Mouse (Mus musculus) hindbrain, embryonic 15.5 days (tissue): ENCODE results near the gene Cideb. TPM values are rescaled to one million over a fixed set of nuclear protein-coding genes. Genes with fewer than 3 reads are reported as not detected.

Experiments used
- ATAC-seq: fragments of 200-750 bp; cut with Nextera tagmentation; 2 replicates; pipeline ENCODE4 v1.8.0; 2017; ENCODE audit warnings: low read depth, moderate number of reproducible peaks, moderate TSS enrichment; ENCODE audit not compliant: low FRiP score
- H3K27ac ChIP-seq: fragments of 300-500 bp; sonication (generic); replicated peaks from 2 replicates; pipeline ENCODE4 v1.5.1; 2015; ENCODE audit warnings: mild to moderate bottlenecking, inconsistent platforms
- H3K27me3 ChIP-seq: fragments of 300-500 bp; sonication (generic); 2 replicates; pipeline ENCODE4 v1.6.1; 2015; ENCODE audit warnings: control low read depth, inconsistent platforms
- H3K36me3 ChIP-seq: fragments of 300-500 bp; sonication (generic); 2 replicates; pipeline ENCODE4 v1.6.1; 2015; ENCODE audit warnings: control low read depth, inconsistent platforms
- H3K4me1 ChIP-seq: fragments of 300-500 bp; sonication (generic); replicated peaks from 2 replicates; pipeline ENCODE4 v1.6.1; 2015; ENCODE audit warnings: control low read depth, inconsistent platforms
- H3K4me2 ChIP-seq: fragments of 300-500 bp; sonication (generic); 2 replicates; pipeline ENCODE4 v1.6.1; 2015; ENCODE audit warnings: moderate library complexity, mild to moderate bottlenecking, inconsistent platforms
- H3K4me3 ChIP-seq: fragments of 300-500 bp; sonication (generic); 2 replicates; pipeline ENCODE4 v1.5.1; 2015; ENCODE audit warnings: mild to moderate bottlenecking, inconsistent platforms
- H3K9ac ChIP-seq: fragments of 300-500 bp; sonication (generic); 2 replicates; pipeline ENCODE4 v1.6.1; 2015; ENCODE audit warnings: inconsistent platforms
- H3K9me3 ChIP-seq: fragments of 300-500 bp; sonication (generic); 2 replicates; pipeline ENCODE4 v1.6.1; 2016; ENCODE audit warnings: control low read depth, inconsistent platforms
- WGBS: fragments of 180-500 bp; shearing (Covaris S2); methylation state at CpG from one replicate; pipeline ENCODE4 v1.1.7; 2015; 5-methylcytosine and 5-hydroxymethylcytosine counted together
- polyA plus RNA-seq: library from polyadenylated mRNA; unstranded; fragments of >200 nt; fragmentation: Nextera tagmentation; extraction: Ambion mirVana; gene quantifications from 2 replicates; pipeline ENCODE4 v1.2.1, GENCODE M21; 2015

The Cideb gene
- polyA plus RNA-seq, 1 experiment from 2014 or later, result 0.26 TPM

DNA sequence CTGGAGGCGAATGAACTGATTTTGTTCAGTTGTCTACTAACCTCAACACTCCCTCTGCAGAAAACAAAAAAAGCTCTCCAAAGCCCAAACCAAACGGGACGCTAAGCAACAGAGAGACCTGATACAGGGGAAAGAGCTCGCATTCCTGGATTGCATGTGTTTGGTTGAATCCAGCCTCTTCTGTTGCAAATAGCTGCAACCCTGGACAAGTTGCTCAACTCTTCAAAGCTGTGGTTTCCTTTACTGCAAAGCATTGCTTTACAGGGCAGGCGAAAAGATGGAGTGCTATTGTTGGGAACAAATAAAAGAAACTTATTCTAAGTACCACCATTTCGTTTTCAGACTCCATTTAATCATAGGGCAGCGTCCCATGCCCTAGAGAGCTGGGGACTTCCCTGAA, 23.4 kb downstream of the Cideb start:
- no peak overlapping the region for H3K9ac ChIP-seq
- ATAC-seq, result no peak
- H3K4me1 ChIP-seq, result no peaks in the 10 kb centered on the region
- no peaks in the 10 kb centered on the region for H3K27me3 ChIP-seq
- H3K9me3 ChIP-seq, result no peaks in the 10 kb centered on the region
- H3K27ac ChIP-seq, result no peak overlapping the region
- H3K36me3 ChIP-seq, result peaks cover 16% of the 10 kb centered on the region
- no peak overlapping the region for H3K4me2 ChIP-seq
- 78% methylated on average over 7 of the region's 7 CpGs for WGBS
- H3K4me3 ChIP-seq, result no peak overlapping the region

GRCm38 (mm10) chr14:55733889-55734288, 24.4 kb downstream of the Cideb start:
- no peaks in the 10 kb centered on the region for H3K4me1 ChIP-seq
- H3K9me3 ChIP-seq, result no peaks in the 10 kb centered on the region
- H3K4me2 ChIP-seq, result no peak overlapping the region
- whole genome bisulfite sequencing, result 81% methylated on average over 10 of the region's 10 CpGs
- no peak overlapping the region for H3K27ac ChIP-seq
- H3K9ac ChIP-seq, result no peak overlapping the region
- H3K36me3 ChIP-seq, result peaks cover 8% of the 10 kb centered on the region
- ATAC-seq, result no peak
- H3K4me3 ChIP-seq, result no peak overlapping the region
- H3K27me3 ChIP-seq, result no peaks in the 10 kb centered on the region

GRCm38 (mm10) chr14:55730531-55731032, 27.7 kb downstream of the Cideb start:
- ATAC-seq, result peak; percentile 76; the same call in 1 of the 2 replicates
- Histone ChIP-seq H3K4me2 (no peak overlapping the region), H3K9me3 (no peaks in the 10 kb centered on the region), H3K27me3 (no peaks in the 10 kb centered on the region), H3K4me1 (no peaks in the 10 kb centered on the region), H3K27ac (peak overlapping the region; percentile 62), H3K9ac (no peak overlapping the region), H3K36me3 (no peaks in the 10 kb centered on the region), H3K4me3 (no peak overlapping the region)
- 74% methylated on average over 7 of the region's 7 CpGs for WGBS

GRCm38 (mm10) chr14:55730116-55730515, 28.1 kb downstream of the Cideb start:
- H3K4me2 ChIP-seq, result no peak overlapping the region
- H3K9me3 ChIP-seq, result no peaks in the 10 kb centered on the region
- H3K27ac ChIP-seq, result peak overlapping the region; percentile 62
- no peak overlapping the region for H3K4me3 ChIP-seq
- ATAC-seq, result no peak
- no peaks in the 10 kb centered on the region for H3K4me1 ChIP-seq
- no peaks in the 10 kb centered on the region for H3K27me3 ChIP-seq
- no peaks in the 10 kb centered on the region for H3K36me3 ChIP-seq
- 68% methylated on average over 7 of the region's 7 CpGs for WGBS
- H3K9ac ChIP-seq, result no peak overlapping the region

DNA sequence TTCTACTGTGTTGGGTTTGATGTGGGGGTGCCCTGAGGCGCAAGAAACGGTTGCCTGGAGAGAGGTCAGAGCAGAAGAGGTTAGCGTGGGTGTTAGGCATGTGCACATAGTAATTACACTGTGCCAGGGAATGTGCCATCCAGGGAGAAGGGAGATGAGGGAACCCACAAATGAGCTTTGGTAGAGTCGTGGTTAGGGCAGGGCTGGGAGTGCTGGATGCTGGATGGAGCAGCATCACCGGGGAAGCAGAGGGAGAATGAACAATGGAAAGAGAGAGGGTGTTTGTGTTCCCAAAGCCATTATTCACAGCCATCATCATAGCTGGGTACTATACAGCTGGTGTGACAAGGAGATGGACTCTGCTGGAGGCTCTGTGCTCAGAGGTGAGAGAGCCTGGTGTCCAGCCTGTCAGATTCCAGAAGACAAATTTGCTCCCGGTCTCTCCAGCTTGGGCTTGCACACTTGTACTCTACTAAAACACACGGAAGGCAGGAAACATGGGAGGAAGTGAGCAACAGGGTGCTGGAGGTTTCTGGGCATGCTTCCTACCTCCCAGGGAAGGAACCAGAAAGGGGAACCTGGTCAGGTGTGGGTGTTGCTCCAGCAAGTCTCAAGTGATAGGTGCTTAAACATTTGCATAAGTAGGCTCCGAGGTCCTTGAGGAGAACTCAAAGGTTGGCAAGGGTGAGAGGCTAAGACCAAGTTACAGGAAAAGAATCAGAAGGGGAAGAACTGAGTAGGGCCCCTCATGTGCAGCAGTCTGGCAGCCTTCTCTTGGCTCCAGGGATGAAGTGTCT, 30.2 kb downstream of the Cideb start:
- WGBS, result 73% methylated on average over 8 of the region's 8 CpGs
- Histone ChIP-seq H3K27ac (no peak overlapping the region), H3K4me3 (no peak overlapping the region), H3K27me3 (no peaks in the 10 kb centered on the region), H3K4me2 (no peak overlapping the region), H3K9me3 (no peaks in the 10 kb centered on the region), H3K9ac (no peak overlapping the region), H3K4me1 (no peaks in the 10 kb centered on the region), H3K36me3 (no peaks in the 10 kb centered on the region)
- no peak for ATAC-seq

- H3K4me3 ChIP-seq, result no peak overlapping the region
- H3K27me3 ChIP-seq, result no peaks in the 10 kb centered on the region
- H3K9me3 ChIP-seq, result no peaks in the 10 kb centered on the region
- no peak overlapping the region for H3K27ac ChIP-seq
- peaks cover 7% of the 10 kb centered on the region for H3K4me1 ChIP-seq
- no peaks in the 10 kb centered on the region for H3K36me3 ChIP-seq
- no peak overlapping the region for H3K9ac ChIP-seq
- no peak overlapping the region for H3K4me2 ChIP-seq
- no peak for ATAC-seq
These were observed 32.0 kb downstream of the Cideb start for GRCm38 (mm10) chr14:55726261-55726660.

GRCm38 (mm10) chr14:55724411-55724871, 33.8 kb downstream of the Cideb start:
- no peak overlapping the region for H3K4me3 ChIP-seq
- no peak overlapping the region for H3K9ac ChIP-seq
- H3K27me3 ChIP-seq, result no peaks in the 10 kb centered on the region
- WGBS, result 60% methylated on average over 8 of the region's 8 CpGs
- no peak overlapping the region for H3K27ac ChIP-seq
- H3K36me3 ChIP-seq, result no peaks in the 10 kb centered on the region
- peaks cover 15% of the 10 kb centered on the region for H3K4me1 ChIP-seq
- no peak for ATAC-seq
- H3K9me3 ChIP-seq, result no peaks in the 10 kb centered on the region
- no peak overlapping the region for H3K4me2 ChIP-seq

DNA sequence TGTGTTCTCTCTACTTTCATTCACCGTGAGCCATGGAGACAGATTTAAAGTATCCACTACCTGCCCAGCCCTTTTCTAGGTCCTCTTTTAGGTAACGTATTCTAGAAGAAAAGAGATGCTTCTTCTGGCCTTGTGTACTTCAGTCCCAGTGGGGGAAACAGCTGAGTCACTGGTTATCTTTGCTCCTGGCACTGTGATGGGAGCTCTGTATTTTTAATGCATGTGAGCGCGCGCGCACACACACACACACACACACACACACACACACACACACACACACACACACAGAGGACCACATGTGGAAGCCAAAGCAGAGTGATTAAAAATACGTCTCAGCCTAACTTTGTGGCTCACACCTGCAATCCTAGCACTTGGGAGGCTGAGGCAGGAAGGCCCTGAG, 34.8 kb downstream of the Cideb start:
- no peaks in the 10 kb centered on the region for H3K9me3 ChIP-seq
- WGBS, result 97% methylated on average over 7 of the region's 7 CpGs
- no peak for ATAC-seq
- H3K9ac ChIP-seq, result no peak overlapping the region
- H3K4me3 ChIP-seq, result no peak overlapping the region
- H3K27me3 ChIP-seq, result no peaks in the 10 kb centered on the region
- no peak overlapping the region for H3K27ac ChIP-seq
- H3K4me2 ChIP-seq, result no peak overlapping the region
- peaks cover 15% of the 10 kb centered on the region for H3K4me1 ChIP-seq
- H3K36me3 ChIP-seq, result peaks cover 4% of the 10 kb centered on the region; the same call in 1 of the 2 replicates

DNA sequence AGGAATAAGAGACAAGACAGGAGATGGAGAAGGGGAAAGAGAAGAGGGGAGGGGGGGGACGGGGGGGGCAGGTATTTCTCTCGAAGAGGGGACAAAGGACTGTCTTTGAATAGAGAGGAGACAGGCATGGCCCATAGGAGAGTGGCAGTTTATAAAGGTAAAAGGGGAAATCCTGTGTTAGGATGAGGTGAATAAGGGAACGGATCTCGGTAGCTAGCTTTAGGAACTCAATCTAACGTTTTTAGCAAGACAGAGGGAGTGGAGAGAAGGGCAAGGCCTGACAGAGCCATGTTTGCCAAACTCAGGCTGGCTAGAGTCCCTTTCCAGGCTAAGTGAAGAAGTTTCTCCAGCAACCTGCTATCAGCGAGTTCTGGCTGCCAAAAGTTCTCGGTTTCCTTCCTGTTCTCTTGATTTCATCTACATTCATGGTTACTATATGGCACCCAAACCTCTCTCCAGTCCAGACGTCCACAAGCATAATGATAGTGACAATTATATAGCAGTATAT, 35.8 kb downstream of the Cideb start:
- 0 out of 2 replicates have a peak overlapping the region, but pooled peaks have one; percentile 25 for H3K27ac ChIP-seq
- peaks cover 10% of the 10 kb centered on the region for H3K36me3 ChIP-seq
- 47% methylated on average over 8 of the region's 8 CpGs for WGBS
- ATAC-seq, result no peak; the same call in 1 of the 2 replicates
- H3K4me2 ChIP-seq, result peak overlapping the region; percentile 65
- no peaks in the 10 kb centered on the region for H3K9me3 ChIP-seq
- no peaks in the 10 kb centered on the region for H3K27me3 ChIP-seq
- peak overlapping the region; percentile 62 for H3K4me3 ChIP-seq
- no peak overlapping the region; the same call in 1 of the 2 replicates for H3K9ac ChIP-seq
- H3K4me1 ChIP-seq, result peaks cover 15% of the 10 kb centered on the region

DNA sequence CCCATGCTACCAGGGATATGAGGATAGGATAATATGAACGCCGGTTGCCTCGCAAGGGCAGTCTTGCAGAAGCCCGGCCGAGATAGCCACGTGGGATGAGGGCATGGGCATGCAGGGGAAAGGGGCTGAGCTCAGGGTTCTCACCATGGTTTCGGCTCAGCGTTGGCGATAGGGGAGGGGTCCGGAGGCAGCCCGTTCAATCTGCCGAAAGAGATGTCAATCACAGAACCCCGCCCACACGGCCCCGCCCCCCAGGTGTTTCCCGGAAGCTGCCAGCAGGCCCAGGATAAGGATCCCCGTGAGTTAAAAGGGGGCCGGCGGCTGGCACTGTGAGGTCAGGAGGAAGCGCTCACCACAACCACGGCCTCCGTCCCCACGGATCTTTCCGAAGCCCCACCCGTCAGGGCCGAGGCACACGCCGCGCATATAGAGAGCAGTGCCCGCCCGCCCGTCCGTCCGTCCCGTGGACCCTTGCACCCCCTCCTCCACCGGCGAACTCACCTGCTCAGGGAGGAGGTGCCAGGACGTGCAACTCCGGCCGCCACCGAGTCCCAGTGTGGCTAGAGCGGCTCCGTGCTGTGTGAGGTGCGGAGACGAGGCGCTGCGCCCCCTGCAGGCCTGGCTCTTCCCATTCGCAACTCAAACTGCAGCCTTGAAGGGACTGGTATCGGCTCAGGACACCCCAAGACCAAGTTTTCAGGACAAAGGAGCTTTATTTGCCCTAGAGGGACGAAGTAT, 36.4 kb downstream of the Cideb start, which contains the start of gene Rabggta:
Gene Rabggta, minus strand, starts transcription at position 564 of the 738 bp plus-strand sequence.
- Histone ChIP-seq H3K36me3 (peaks cover 12% of the 10 kb centered on the region), H3K27ac (peak within 1 kb of the TSS; percentile 82), H3K27me3 (no peaks in the 10 kb centered on the region), H3K4me2 (peak within 1 kb of the TSS; percentile 65), H3K4me1 (peaks cover 15% of the 10 kb centered on the region), H3K9ac (peak within 1 kb of the TSS; percentile 62), H3K4me3 (peak within 1 kb of the TSS; percentile 62), H3K9me3 (no peaks in the 10 kb centered on the region)
- peak; percentile 97 for ATAC-seq
- under 1% methylated on average over 49 of the region's 50 CpGs for WGBS

DNA sequence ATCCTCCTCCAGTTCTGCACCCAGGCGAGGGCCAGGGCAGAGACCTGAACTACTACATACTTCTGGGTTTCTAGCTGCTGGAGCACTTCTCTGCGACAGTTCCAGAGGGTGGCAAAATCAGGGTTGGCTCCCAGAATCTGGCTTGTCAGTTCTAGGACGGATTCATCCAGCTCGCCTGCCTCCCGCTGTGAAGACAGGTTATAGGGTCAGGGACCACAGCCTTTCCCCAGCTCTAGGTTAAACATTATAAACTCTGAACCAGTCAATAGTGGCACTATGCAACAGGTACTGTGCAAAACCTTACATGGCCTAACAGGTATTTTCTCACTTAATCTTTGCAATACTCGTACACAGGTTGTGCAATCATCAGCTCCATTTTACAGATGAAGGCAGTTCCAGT, 37.2 kb downstream of the Cideb start:
- peak overlapping the region; percentile 62 for H3K4me3 ChIP-seq
- no peaks in the 10 kb centered on the region for H3K9me3 ChIP-seq
- H3K27me3 ChIP-seq, result no peaks in the 10 kb centered on the region
- no peak for ATAC-seq
- H3K9ac ChIP-seq, result peak overlapping the region; percentile 62
- WGBS, result 78% methylated on average over 6 of the region's 6 CpGs
- H3K36me3 ChIP-seq, result peaks cover 12% of the 10 kb centered on the region
- peak overlapping the region; percentile 82; the same call in 1 of the 2 replicates for H3K27ac ChIP-seq
- H3K4me1 ChIP-seq, result peaks cover 15% of the 10 kb centered on the region
- peak overlapping the region; percentile 65 for H3K4me2 ChIP-seq

DNA sequence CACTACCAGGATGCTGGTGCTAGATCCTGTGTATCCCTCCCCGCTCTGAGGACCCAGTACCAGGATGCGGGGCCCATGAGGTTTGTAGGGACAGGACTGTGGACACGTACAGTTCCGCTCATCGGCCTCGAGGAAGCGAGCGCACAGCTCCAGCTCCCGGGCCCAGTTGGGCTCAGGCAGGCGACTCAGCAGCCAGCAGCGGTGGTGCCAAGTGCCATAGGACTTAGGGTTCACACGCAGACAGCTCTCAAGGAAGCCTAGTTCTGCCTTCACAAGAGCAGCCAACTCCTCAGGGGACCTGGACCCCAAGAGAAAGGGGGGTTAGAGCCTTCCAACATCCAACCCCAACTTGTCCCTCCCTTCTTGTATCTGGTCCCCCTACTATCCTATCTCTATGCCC, 37.6 kb downstream of the Cideb start:
- Histone ChIP-seq H3K27ac (no peak overlapping the region), H3K9ac (no peak overlapping the region), H3K36me3 (peaks cover 12% of the 10 kb centered on the region), H3K4me2 (peak overlapping the region; percentile 65; the same call in 1 of the 2 replicates), H3K4me1 (peaks cover 15% of the 10 kb centered on the region), H3K27me3 (no peaks in the 10 kb centered on the region), H3K9me3 (no peaks in the 10 kb centered on the region), H3K4me3 (peak overlapping the region; percentile 62; the same call in 1 of the 2 replicates)
- 93% methylated on average over 12 of the region's 12 CpGs for WGBS
- no peak for ATAC-seq
